Mouse (Mus musculus) layer of hippocampus, postnatal 14 days (tissue): Measurements from ENCODE around the gene Asgr2. TPM values are rescaled to one million over a fixed set of nuclear protein-coding genes. Genes with fewer than 3 reads are reported as not detected.
"Not testable (repeated sequence)": the region's sequence is repeated elsewhere in the genome, so short reads cannot be mapped to it uniquely, and the experiment has no call there.

Experiments
- DNase-seq, 2 experiments: peaks; one replicate each; pipeline ENCODE4 v3.0.0; 2021 to 2022; ENCODE audit warnings: low spot score in 2 of 2, mixed read lengths in 1 of 2
- long read RNA-seq, 2 experiments: library from polyadenylated mRNA; stranded (forward); transcript quantifications; one replicate each; pipeline ENCODE4 v2.0.0; 2021
- total RNA-seq, 2 experiments: library from RNA; stranded (reverse); gene quantifications; 2 replicates each; pipeline ENCODE4 v1.2.3; 2021

Gene Asgr2
- total RNA-seq, result not detected
- long read RNA-seq, experiment 1, result 0 reads
- long read RNA-seq, experiment 2, partial matches to known transcripts, result 0 of 2 reads
- long read RNA-seq, experiment 2, other reads (novel, unspliced or antisense), result 2 of 2 reads

DNA sequence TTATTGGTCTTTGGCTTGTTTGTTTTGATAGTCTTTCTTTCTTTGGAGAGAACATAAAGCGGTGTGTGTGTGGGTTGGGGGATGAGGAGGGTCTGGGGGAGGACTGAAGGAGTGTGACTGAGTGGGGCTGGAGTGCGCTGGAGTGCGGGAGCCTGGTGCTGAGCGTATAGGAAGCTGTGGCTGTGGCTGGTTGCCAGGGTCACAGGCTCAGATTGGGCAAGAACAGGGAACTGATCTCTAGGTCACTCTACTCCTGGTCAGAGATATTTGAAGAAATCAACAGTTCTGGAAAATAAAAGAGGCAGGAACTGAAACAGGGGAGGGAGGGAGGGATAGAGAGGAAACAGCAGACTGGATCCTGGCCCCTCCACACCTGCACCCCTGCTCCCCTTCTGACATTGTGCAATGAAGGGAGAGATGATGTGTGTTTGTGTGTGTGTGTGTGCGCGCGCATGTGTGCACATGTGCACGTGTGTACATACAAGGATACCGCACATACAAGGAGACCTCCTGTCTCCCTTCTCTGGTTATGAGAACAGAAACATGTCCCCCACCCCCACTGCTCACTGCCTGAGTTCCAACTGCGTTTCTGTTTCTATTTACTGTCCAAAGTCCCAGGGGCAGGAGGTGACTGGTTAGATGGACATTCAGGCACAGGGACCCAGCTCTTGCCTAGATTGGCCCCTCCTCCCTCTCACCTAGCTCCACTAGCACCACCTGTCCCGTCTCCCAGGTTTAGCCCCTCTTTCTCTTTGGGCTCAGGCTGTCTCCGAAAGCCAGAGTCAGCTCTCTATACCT, at the start of gene Asgr2:
Gene Asgr2, plus strand, starts transcription at position 659 of the 798 bp plus-strand sequence.
- DNase-seq, result no peak

DNA sequence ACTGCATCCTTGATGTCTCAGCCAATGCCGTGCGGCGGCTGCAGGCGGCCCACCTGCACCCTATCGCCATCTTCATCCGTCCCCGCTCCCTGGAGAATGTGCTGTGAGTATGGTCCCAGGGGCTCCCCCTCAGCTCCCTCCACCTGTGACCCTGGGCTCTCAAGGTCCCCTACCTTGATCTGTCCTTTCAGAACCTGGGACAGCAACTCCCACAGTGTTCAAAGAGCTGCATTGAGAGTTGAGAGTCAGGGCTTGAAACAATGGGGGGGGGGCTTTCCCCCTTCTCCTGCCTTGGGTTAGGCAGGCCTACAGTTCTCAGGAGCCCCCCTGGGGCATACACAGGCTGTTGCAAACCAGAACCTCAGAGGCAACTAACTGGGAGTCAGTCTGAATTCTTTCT, 48.8 kb upstream of the Asgr2 start:
- DNase-seq, result no peak

DNA sequence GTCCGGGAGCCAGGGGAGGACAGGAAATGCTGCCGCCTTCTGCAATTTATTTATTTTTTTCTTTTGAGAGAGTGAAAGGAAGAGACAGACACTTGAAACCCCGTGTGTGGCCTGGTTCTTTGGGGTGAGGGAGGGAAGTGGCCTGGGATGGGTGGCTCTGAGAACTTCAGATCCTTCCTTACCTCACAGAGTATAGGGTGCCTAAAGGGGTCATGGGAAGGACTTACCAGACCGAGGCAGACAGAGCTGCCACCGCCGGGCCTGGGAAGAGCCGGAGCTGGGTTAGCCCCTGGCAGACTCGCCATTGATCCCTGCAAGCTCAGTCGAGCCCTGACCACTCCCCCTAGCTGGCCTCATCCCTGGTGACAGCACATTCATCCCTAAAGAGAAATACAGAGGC, 47.0 kb upstream of the Asgr2 start:
- DNase-seq, result no peak

DNA sequence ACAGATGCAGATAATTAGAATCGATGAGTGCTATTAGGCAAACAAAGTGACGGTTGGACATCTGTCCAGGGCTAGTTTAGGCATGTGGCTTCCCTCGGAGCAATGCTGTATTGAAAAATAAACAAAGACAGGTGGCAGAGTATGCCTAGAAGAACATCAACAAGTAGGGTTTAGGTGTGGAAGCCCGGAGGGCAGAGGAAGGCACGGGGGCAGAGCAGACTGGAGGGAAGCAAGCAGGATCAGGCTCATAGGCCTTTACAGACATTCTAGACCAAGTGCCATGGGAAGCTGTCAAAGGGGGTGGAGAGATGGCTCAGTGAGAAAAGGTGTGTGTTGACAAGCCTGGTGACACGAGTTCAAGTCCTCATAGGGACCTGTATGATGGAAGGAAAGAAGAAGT, 43.1 kb upstream of the Asgr2 start:
- no peak for DNase-seq

DNA sequence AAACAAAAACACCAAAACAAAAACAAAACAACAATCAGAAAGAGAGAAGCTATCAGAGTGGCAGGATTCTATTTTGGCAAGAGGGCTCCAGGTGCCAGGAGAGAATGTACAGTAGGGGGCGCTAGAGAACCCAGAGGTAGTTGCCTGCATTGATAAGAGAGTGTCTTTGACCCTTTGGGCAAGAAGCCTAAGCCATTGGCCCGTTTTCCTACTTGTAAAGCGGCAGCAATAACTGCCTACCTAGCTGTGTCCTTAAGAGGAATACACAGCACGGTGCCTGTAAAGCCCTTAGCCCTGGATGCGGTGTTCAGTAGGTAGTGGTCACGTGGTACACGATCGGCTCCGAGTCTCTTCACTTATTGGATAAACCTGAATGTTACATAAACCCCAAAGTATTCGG, 42.6 kb upstream of the Asgr2 start:
- DNase-seq, result no peak

DNA sequence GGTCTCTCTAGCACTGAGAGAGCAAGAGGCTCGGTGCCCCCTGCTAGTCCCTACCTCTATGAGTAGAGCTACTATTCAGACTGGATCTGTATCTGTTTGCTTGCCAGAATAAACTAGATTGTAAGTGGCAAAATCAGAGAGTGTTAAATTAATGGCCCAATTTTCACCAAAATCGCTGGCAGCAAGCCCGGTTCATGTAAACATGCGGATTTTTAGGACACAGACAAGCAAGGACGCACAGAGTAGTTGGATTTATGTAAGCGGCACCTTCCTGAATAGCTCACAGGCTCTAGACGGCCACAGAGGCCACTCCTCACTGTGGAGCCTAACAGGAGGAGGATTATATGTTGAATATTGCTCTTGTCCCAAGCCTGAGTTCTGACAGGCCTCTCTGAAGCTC, 39.3 kb upstream of the Asgr2 start:
- no peak for DNase-seq

DNA sequence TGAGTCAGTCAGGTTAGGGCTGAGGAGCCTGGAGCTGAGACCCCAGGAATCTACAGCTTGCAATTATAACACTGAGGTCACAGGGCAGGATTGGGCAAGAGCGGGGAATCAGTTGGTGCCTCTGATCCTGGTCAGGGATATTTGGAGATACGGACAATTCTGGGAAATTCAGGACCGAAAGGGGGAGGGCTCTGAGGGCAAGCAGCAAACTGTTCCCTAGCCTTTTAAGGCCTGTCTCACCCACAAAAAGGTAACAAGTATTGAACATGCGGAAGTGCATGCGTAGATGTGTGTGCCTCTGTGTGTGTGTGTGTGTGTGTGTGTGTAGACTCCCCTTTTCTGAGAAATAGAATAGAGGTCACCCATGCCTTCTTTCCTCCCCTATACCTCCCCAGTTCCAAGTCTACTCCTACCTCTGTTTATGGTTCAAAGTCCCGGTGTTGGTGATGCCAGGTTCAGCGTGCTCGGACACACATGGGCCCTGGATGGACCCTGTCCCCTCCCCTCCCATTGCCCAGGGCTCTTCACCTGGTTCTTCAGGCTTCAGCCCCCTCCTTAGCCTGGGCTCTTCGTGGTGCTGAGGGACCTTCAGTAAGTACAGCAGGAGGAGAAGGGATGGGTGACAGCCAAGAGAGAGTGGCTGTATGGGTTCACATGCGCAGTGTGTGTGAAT, 38.4 kb upstream of the Asgr2 start, which contains the start of gene Asgr1:
Gene Asgr1, plus strand, starts transcription at position 188 of the 673 bp plus-strand sequence.
- no peak for DNase-seq

DNA sequence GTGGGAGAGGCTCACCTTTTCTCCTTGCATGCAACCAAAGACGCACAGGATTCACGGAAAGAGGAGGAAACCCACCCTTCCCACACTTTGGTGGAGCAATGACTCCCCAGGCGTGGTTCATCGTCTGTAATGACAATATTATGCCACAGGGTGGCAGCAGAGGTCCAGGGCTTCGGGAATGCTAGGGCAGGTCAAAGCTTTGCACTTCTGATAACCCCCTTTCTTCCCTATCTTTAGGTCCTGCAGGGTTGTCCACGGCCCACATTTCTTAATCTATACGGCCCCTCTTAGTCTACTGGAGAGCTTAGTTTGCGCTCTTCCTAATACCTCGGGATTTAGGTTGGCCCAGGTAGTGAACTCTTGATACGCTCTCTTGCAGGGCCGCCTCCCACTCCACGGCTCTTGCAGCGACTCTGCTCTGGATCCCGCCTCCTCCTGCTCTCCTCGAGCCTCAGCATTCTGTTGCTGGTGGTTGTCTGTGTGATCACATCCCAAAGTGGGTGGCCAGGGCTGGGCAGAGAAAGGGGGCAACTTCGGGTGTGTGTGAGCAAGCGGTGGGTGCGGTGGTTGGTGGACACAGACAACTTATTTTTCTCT, 36.7 kb upstream of the Asgr2 start:
- DNase-seq, result peak; percentile 78 to 85

DNA sequence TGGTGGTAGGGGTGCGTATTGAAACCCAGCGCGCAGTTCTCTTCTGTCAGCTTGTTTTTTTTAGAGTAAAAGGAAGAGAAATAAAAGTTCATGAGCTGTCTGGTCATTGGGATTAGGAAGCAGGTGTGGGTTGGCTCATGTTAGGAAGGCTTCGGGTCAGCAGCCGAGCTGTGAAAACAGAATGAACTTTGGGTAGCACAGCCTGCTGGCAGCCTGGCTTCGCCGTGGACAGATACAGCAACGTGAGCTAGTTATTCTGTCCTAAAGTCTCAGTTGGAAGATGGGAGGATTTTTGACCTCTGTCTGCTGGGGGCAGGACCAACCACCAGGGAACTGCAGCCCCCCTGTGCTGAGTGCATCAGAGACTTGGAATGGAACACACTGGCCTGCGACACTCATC, 34.6 kb upstream of the Asgr2 start:
- DNase-seq, result no peak

DNA sequence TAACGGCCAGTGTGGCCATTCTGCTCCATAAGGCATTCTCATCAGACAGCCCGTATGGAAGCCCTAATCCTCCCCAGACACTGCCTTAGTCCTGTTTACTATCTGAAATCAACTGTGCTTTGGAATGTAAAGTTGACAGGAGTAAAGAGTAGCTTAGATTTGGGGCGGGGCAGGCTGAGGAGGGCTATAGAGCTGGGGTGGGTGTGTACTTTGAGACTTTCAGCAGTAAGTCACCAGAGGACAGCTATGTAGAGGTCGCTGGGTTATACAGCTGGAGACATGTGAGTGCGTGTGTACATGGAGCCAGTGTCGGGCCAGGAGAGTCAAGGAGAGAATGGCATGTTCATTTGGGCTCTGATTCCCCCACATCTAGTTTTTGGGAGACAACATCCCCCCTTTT, 32.5 kb upstream of the Asgr2 start:
- DNase-seq, result no peak

DNA sequence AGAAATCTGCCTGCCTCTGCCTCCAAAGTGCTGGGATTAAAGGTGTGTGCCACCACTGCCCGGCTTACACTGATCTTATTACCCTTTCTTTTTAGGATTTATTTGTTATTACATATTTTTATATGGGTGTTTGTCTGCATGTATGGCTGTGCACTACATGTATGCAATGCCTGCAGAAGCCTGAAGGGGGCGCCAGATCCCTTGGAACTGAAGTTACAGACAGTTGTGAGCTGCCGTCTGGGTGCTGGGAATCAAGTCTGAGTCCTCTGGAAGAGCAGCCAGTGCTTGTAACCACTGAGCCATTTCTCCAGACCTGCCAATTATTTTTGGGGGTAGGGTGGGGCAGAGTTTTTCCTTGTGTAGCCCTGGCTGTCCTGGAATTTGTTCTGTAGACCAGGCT, 29.4 kb upstream of the Asgr2 start:
- no peak for DNase-seq

DNA sequence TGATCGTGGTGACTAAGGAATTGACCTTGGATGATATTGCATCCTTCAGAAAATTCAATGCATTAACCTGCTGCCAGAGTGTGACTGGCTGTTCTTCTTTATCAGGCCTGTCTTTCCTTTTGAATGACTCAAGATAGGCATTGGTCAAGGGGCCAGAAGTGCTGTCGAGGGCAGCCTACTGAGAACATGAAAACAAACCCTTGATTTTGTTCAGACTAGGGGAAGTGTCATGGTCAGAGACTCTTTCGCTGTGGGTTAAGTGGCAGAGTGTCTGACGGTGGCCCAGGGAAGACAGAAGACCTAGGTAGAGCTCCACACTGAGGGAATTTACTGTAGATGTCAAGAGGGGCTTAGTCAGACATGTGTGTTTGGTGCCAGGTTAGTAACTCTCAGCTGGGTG, 25.7 kb upstream of the Asgr2 start:
- DNase-seq, result no peak

DNA sequence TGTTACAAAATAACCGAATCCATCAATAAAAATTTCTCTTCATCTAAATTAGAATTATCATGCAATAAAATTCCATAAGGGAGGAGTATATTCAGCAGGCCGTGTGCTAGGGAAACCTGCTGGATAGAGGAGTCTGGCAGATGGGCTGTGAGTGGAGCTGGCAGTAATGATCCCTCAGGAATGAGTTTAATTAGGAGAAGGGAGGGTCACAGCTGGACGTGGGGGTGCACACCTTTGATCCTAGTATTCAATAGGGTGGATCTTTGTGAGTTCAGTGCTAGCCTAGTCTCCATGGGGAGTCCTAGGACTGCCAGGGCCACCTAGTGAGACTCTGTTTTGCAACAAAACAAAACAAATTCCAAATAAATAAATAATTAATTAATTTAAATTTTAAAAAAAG, 24.2 kb upstream of the Asgr2 start:
- no peak for DNase-seq

DNA sequence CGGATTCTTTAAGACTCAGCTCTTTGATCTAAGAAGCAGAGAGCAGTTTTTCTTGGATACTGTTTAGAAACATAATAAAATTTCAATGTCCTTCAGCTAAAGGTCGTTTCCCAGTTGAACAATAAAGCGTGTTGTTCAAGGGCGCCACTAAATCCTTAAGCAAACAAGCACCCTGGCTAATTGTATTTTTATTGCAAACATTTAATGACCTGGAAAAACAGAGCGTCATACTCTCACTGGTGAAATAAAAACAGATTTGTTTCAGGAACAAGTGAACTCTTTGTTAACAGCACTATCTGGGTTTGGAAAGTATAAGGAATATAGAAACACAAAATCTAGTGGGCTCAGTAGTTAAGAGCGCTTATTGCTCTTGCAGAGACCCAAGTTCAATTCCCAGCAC, 22.4 kb upstream of the Asgr2 start:
- no peak for DNase-seq

DNA sequence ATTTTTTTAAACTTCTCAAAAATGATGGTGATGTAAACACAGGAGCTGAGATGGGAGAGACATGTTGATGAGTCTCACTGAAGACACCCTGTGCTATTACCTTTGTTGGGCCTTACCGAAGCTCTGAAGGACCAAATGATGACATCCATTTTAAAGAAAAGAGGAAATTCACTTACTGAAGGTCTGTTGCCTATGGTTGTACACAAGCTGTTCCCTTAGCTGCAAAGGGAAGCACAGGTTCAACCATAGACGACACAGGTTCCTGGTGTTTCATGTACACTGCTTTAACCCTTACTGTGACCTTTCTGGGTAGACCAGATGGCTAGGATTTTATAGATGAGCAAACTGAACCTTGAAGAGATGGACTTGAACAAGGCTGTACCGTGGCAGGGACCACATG, 21.8 kb upstream of the Asgr2 start:
- not testable (repeated sequence) for DNase-seq

DNA sequence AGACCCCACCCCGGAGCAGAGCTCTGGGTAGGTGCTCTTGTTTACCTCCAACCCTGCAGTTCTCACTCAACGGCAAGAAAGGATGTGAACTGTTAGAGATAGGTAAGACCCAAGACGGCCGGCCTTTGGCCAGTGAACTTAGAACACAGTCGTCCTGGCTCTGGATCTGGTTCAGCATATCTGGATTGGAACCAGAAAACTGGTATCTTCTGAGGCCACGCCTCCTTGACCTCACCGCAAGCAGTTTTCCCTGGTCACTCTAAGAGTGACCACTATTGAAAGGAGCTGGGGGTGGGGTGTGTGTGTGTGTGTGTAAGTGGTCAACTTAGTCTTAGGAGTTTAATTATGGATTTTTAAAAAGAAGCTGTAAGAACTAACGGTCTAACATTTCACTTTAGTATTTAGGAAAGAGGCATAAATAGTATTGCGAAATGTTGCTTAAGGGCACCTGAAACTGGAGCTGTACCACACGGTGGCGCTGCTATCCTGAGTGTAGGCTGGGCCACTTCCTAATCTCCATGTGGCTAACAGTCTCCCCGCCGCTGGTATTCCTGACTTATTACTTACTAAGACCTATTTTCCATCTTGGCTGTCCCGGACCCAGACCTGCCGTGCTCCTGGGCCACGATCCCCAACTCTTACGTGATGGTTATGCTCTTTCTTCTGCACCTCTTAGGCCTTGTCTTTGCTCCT, 17.9 kb upstream of the Asgr2 start:
- peak; percentile 69 to 78 for DNase-seq

DNA sequence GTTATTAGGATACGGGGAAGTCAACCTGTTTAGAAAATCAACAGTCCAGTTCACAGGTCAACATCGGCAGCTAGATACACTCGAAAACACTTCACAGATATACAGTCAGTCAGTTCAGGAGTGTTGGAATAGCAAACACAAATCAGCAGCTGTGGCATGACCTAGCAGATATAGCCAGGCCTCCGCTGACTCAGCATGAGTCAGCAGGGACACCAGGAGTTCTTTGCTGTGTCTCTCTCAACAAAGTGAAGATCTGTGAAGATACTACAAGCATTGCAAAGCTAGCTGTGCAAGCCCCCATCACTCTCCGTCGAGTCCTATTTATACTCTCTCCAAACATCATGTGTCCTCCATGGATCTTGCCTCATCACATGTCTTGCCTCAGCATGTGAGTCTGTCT, 16.9 kb upstream of the Asgr2 start:
- DNase-seq, result no peak

DNA sequence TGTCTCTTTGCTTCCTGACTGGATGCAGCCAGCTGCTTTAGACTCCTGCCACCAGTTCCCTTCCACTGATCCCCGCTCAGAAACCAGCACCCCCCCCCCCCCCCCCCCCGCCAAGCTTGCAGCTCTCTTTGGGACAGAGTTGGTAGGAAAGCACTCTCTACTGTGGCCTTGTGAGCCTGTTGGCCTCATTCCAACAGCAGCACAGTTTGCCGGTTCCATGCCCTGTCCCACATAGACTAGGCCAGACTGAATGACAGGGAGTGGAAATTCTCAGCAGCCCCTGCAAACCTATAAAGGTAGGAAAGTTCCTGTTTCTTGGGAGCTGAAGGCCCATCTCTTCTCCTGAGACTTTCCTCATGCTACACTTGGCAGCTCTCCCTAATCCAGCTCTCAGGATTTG, 15.0 kb upstream of the Asgr2 start:
- no peak for DNase-seq

DNA sequence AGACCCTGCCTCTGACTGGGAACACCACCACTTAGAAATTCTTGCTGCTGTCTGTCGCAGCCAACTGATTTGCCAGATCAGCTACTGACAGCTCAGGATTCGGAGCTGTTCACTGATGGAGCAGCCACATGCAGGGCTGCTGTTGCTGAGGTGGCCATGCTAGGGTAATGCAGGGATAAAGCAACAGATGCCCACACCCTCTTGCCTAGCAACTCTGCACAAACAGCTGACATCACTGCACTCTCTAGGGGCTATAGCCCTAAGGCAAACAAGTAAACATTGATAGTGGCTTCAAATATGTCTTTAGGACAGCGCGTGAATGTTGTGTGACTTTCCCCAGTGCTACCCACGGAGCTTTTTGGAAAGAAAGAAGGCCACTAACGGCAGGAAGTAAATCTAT, 13.3 kb upstream of the Asgr2 start:
- DNase-seq, result no peak

DNA sequence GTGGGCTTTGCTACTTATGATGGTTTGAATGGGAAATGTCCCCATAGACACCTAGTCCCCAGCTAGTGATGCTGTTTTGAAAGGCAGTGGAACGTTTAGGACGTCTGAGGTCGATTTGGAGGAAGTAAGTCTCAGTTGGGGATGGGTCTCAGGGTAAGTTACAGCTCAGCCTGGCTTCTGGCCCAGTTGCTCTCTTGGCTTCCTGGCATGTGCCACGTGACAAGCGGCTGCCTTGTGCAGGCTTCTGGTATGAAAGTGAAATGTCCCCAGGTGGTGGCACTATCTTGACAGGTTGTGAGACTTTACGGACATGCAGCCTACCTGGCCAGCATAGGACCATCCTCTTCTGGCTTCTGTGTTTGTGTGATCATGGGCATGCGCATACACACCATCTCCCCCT, 12.5 kb upstream of the Asgr2 start:
- DNase-seq, result no peak

DNA sequence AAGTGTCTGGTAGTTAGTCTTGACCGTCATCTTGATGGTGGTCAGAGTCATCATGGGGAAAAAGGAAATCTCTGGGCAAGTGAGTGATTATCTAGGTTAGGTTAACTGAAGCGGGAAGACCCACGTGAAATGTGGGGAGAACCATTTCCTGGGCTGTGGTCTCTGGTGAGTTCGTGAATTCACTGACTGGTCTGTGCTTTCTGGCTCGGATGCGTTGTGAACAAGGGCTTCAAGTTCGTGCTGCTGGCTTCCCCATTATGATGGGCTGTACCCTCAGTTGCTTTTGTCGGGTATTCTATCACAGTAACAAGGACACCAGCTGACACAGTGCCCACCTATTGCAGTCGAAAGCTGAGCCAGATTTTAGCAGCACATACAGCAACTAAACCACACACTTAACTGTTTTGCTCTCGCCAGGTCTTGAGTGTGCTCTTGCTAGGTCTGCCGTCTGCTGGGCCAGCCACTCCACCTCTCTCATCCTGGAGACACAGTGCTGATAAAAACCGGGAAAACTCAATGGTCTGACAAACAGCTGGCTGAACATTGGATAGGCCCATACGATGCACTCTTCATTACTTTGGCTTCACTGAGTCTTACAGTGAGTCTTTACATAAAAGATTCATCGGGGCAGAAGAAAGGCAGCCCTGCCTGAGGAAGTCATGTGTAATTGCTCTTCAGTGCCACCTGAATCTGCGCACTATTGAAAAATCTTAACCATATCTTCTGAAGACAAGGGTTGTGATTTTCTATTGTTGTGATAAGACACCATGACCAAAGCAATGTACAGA, 11.4 kb upstream of the Asgr2 start:
- DNase-seq, result no peak
